In the genomic region with DNA sequence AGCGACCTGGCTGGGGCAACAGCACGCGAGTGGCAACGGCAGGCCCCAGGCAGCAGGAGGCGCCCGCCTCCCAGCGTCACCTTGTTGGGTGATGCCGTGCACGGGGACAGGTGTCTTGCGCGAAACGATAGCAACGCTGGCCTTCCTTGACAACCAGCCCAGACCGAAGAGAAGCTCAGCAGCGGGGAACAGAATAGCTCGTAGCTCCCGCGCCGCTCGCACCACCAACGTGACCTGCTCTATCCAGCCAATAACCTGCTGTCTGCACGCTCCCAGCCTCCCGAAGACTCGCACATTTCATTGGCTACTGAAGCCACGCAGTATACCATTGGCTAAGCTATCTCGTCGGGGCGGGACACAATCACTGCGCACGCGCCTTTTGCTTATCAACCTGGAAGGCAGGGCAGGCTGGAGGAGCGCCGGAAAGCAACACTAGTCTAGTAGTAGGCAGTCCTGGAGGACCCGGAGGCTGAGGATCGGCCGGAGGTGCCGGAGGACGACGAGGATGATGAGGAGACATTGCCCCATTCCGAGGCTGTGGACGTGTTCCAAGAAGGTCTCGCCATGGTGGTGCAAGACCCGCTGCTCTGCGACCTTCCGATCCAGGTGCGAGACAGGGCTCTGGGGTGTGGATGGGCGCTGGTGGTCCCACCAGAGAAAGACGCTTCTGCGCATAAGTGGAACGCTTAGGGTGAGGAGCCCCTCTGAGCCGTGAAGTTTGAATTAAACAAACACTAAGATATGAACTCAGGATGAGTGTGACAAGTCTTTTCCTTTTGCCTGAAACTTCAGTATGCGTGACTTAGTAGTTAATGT, we compare ENCODE assay signal across 8 mouse cellular contexts. TPM values are rescaled to one million over a fixed set of nuclear protein-coding genes. Genes with fewer than 3 reads are reported as not detected.
DNase-seq lines count a peak whose midpoint lies in the region; ATAC-seq and TF ChIP-seq lines count a peak whose summit lies in the region.

A gene (plus strand): TSS at position 358 of the 816 bp plus-strand sequence.

- peak; percentile 30; the same call in 1 of the 2 replicates for TF ChIP-seq CTCF in G1E (IDR thresholded peaks at IDR 0.05; ENCODE audit: low read depth, low read length)
- TF ChIP-seq CTCF in forebrain, postnatal 0 days (IDR thresholded peaks at IDR 0.05; ENCODE audit: low read depth) = peak; percentile 55

- peaks cover 39% of the 10 kb centered on the region for H3K36me3 ChIP-seq in G1E (replicated peaks)
- peaks cover 12% of the 10 kb centered on the region; the same call in 1 of the 2 replicates for H3K36me3 ChIP-seq in forebrain, postnatal 0 days (ENCODE audit: insufficient read depth)
- H3K36me3 ChIP-seq in lung, embryonic 15.5 days = peaks cover 29% of the 10 kb centered on the region

- DNase-seq in G1E (ENCODE audit: low spot score) = peak; percentile 100
- peak; percentile 95 to 98 for DNase-seq in cerebellum, adult 18-20 months
- peak; percentile 99 for DNase-seq in forebrain, postnatal 0 days
- DNase-seq in heart, postnatal 4 days = peak; percentile 96
- DNase-seq in layer of hippocampus, adult 8-10 months (ENCODE audit: low spot score in 2 of 2) = peak; percentile 96 to 97
- DNase-seq in ovary, adult 18-20 months (ENCODE audit: low spot score) = peak; percentile 95
- peak; percentile 99 for DNase-seq in thymus, postnatal 0 days (ENCODE audit: low spot score)

- H3K27ac ChIP-seq in forebrain, postnatal 0 days (ENCODE audit: low read depth, low read length) = no peak within 1 kb of the TSS
- peak within 1 kb of the TSS; percentile 37; the same call in 1 of the 2 replicates for H3K27ac ChIP-seq in lung, embryonic 15.5 days

- H3K27me3 ChIP-seq in G1E (ENCODE audit: insufficient read depth, low read length) = no peaks in the 10 kb centered on the region
- no peaks in the 10 kb centered on the region for H3K27me3 ChIP-seq in forebrain, postnatal 0 days (ENCODE audit: insufficient read depth, low read length)
- no peaks in the 10 kb centered on the region for H3K27me3 ChIP-seq in lung, embryonic 15.5 days

- no peaks in the 10 kb centered on the region for H3K9me3 ChIP-seq in G1E (replicated peaks)
- H3K9me3 ChIP-seq in forebrain, postnatal 0 days (ENCODE audit: low read length) = no peaks in the 10 kb centered on the region
- no peaks in the 10 kb centered on the region for H3K9me3 ChIP-seq in lung, embryonic 15.5 days

- peak; percentile 99 for ATAC-seq in G1E (ENCODE audit: extremely low read depth, insufficient number of reproducible peaks, low FRiP score, poor library complexity, severe bottlenecking)
- peak; percentile 100 for ATAC-seq in forebrain, postnatal 0 days
- peak; percentile 100 for ATAC-seq in lung, embryonic 15.5 days (ENCODE audit: borderline replicate concordance, extremely low read depth, low FRiP score, low TSS enrichment)

- peak within 1 kb of the TSS; percentile 94 for H3K4me3 ChIP-seq in G1E (ENCODE audit: low read depth, low read length)
- peak within 1 kb of the TSS; percentile 59 for H3K4me3 ChIP-seq in forebrain, postnatal 0 days (ENCODE audit: low read depth, low read length)
- H3K4me3 ChIP-seq in lung, embryonic 15.5 days = peak within 1 kb of the TSS; percentile 74

- peak within 1 kb of the TSS; percentile 78 for H3K4me2 ChIP-seq in forebrain, postnatal 0 days (ENCODE audit: low read depth)
- peak within 1 kb of the TSS; percentile 85 for H3K4me2 ChIP-seq in lung, embryonic 15.5 days

- peak within 1 kb of the TSS; percentile 53; the same call in 1 of the 2 replicates for H3K9ac ChIP-seq in forebrain, postnatal 0 days
- H3K9ac ChIP-seq in lung, embryonic 15.5 days = peak within 1 kb of the TSS; percentile 72

- WGBS in forebrain, postnatal 0 days = 1% methylated on average over 52 of the region's 52 CpGs
- under 1% methylated on average over 52 of the region's 52 CpGs for WGBS in lung, embryonic 15.5 days

- peaks cover 44% of the 10 kb centered on the region for H3K4me1 ChIP-seq in G1E (ENCODE audit: insufficient read depth, low read depth, low read length)
- no peaks in the 10 kb centered on the region for H3K4me1 ChIP-seq in forebrain, postnatal 0 days (ENCODE audit: insufficient read depth)
- peaks cover 11% of the 10 kb centered on the region for H3K4me1 ChIP-seq in lung, embryonic 15.5 days

RNA-seq across cellular contexts. Expression of the gene that starts here (rescaled TPM):
- total RNA-seq in G1E (2014; fragmentation: Nextera tagmentation) (9.2 and 20.0 TPM in 2 replicates), G1E (2017) (62.5 and 68.7 TPM in 2 replicates)
- 65.6 and 74.4 TPM in 2 replicates for polyA plus RNA-seq in G1E (2012)
- total RNA-seq in forebrain, postnatal 0 days (2014; rRNA removed) = 15.2 and 34.0 TPM in 2 replicates
- 50.4 and 58.0 TPM in 2 replicates for polyA plus RNA-seq in forebrain, postnatal 0 days (2015; fragmentation: Nextera tagmentation; extraction: Ambion mirVana)
- total RNA-seq in heart, postnatal 4 days (2021) = 10 to 100 TPM; 14.4 to 15.6 TPM
- 10 to 100 TPM; 19.9 to 23.6 (median 22.5) TPM for total RNA-seq in layer of hippocampus, adult 8-10 months (2022)
- polyA plus RNA-seq in lung, embryonic 15.5 days (2015; fragmentation: Nextera tagmentation; extraction: Ambion mirVana) = 50.8 and 56.7 TPM in 2 replicates
- polyA plus RNA-seq in thymus, postnatal 0 days (2015; fragmentation: Nextera tagmentation; extraction: Ambion mirVana) = 103 TPM in 2 replicates
